Mouse (Mus musculus) embryo, embryonic 10.5 days (tissue): ENCODE measurements around the gene Dars.

Experiments
- DNase-seq: peaks from one replicate; pipeline ENCODE4 v3.0.0-alpha.2; 2015; ENCODE audit warnings: low spot score

Gene Dars

GRCm38 (mm10) chr1:128416584-128417532 lies at the start of gene Dars:
TSS of gene Dars (minus strand) at chr1:128417368.
- peak; percentile 94 for DNase-seq

DNA sequence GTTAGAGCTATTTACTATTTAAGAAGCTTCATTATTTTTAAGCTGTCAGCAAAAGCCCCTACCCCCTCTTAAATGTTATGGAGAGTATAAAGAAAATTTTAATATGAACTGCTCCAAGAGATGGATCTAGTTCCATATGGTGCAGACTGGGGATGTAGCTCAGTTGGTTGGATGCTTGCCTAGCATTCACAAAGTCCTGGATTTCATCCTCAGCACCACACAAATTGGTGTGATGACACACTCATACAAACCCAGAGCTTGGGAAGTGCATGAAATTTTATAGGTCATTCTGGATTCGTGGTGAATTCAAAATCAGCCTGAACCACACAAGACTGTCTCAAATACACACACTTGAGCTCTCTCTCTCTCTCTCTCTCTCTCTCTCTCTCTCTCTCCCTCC lies 49.7 kb upstream of the Dars start:
- no peak for DNase-seq

DNA sequence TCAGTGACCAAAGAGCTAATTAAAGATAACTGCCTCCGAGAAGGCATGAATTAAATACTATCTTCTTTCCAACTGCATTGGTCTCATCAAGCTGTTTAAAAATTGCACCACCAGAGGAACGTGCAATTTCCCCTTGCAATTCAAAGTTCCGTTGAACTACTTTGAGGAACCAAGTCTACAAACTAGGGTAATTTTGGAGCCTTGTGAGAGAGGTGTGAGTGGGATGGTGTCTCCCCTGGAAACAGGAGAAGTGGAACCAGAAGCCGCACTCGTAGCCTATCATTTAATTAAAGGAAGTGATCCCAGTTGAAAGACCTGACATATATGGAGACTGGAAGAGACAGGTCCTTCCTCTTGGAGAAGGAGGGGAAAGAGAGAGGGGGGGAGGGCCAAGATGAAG lies 46.3 kb upstream of the Dars start:
- no peak for DNase-seq

DNA sequence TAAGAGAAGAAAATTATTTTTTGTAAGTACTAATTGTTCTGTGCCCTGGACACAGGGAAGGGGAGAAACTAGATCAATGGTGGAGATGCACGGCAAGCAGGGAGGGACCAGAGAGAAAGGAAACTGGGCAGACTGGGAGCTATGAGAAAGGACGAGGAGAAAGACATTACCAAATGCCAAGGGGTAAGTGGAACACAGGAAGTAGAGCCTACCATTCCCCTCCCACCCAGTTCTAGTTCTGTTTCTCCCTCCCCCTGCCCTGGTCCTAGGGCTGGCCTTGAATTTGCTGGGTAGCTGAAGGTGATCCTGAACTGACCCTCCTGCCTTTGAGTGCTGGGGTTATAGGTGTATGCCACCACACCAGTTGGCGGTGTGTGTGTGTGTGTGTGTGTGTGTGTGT lies 45.2 kb upstream of the Dars start:
- DNase-seq, result no peak

DNA sequence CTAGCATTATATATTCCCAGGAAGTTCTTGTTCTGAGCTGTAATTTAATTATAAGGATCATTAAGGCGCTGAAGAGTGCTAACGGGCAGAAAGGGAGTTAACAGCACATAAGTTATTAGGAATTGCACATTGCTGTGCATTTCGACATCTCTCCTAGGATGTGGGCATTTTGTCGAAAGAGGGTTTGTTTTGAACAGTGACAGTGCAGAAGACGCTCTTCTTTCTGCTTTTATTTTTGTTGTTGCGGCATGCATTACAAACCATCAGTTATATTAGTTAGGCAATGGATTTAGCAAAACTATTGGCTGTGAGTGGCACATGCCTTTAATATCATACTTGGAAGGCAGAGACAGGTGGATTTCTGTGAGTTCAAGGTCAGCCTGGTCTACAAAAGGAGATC lies 43.6 kb upstream of the Dars start:
- no peak for DNase-seq

- no peak for DNase-seq
These were observed 42.3 kb upstream of the Dars start for GRCm38 (mm10) chr1:128459439-128459838.

GRCm38 (mm10) chr1:128459011-128459410 lies 41.8 kb upstream of the Dars start:
- DNase-seq, result no peak

DNA sequence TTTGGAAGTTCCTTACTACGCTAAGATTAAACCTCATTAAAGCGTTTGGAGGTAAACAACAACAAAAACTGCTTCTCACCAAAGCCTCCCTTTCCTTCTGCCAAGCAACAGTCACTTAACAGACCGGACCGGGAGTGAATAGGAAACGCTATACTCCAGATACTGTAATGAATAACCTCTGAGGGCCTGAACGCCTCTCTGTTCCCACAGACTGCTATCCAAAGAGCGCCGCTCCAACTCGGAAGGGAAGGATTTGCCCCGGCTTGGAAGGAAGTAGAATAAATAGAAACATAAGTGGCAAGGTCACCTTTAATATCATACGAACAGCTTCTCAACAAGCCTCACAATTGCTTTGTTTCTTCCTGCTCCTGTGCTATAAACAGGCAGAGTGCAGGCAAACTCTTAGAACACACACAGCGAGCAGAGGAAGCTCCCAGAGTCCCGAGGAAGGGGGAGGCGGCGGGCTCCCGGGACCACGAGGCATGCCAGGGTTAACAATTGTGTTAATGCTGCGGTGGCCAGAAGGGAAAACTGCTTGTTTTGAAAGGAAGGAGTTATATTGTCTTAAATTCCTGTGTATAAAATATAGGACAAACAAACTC lies 39.8 kb upstream of the Dars start:
- peak; percentile 35 for DNase-seq

DNA sequence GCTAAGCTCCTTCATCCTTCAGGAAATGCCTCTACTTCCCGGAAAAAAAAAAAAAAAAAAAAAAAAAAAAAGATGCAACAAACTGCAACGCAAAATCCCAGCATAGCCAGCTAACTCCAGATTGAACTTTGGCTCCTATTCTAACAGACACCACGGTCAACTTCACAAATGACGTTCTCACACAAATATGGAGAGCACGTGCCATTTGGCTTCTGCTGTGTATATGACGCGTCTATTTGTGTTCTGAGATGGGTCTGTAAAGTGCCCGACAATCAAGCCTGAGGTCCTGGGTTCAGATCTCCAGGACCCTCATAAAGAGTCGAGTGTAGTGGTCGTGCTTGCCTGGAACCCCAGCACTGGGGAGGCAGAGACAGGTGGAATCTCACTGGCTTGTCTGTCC lies 39.1 kb upstream of the Dars start:
- DNase-seq, result no peak

GRCm38 (mm10) chr1:128452210-128452609 lies 35.0 kb upstream of the Dars start:
- DNase-seq, result no peak

DNA sequence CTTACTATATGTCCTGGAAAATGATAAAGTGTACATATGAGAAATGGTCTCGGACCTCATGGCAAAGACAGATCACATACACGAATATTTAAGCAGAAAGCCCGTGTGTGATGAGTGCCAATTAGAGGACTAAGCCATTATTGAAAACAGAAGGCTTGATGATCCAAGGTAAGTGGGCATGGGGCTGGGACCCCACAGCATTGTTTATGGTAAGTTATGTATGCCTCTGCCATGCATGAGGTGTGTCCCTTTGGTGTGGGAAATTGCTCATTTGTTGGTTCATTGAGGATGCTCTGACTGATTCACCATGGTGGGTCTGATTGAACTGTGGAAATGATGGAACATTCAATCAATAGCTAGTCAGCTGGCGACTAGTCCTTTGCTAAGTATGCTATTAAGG lies 34.0 kb upstream of the Dars start:
- no peak for DNase-seq

GRCm38 (mm10) chr1:128447206-128447902 lies 30.2 kb upstream of the Dars start:
- DNase-seq, result no peak

GRCm38 (mm10) chr1:128443890-128444839 lies 27.0 kb upstream of the Dars start:
- peak; percentile 32 for DNase-seq

- DNase-seq, result peak; percentile 25
These were observed 23.9 kb upstream of the Dars start for GRCm38 (mm10) chr1:128441129-128441473.

GRCm38 (mm10) chr1:128440386-128441128 lies 23.4 kb upstream of the Dars start:
- peak; percentile 50 for DNase-seq

DNA sequence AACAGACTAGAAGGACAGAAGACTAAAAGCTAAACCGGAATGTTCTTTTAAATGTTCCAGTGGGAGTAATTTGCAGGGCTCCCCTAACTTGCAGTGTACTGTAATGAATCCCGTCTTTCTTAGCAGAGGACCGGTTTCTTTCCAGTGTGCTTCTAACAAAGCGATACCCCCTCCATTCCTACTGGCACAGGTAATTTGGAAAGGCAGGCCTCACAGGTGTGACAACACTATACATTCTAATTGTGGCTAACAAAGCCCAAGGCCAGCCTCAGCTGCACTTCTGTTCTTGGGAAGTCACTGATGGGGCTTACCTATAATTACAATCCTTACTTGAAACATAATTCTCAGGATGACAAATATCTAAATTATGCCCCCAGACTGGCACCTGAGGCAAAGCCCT lies 22.4 kb upstream of the Dars start:
- no peak for DNase-seq

- DNase-seq, result no peak
These were observed 21.4 kb upstream of the Dars start for GRCm38 (mm10) chr1:128438526-128438925.

DNA sequence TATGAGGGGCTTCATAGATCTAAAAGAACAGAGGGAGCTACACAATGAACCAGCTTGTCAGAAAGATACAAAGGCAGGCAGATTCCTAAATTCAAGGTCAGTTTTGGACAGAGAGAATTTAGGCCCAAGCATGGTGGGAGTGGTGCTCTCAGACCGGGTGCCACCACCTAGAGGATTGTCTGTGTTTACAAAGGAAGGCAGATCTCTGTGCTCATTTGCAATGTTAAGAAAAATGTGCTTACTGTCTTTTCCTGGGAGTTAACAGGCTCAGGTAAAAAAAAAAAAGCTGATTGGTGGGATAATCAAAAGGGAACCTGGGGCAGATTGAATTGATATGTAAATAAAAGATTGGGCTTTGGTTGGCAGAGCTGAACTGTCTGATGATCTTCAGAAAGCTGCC lies 20.1 kb upstream of the Dars start:
- no peak for DNase-seq

DNA sequence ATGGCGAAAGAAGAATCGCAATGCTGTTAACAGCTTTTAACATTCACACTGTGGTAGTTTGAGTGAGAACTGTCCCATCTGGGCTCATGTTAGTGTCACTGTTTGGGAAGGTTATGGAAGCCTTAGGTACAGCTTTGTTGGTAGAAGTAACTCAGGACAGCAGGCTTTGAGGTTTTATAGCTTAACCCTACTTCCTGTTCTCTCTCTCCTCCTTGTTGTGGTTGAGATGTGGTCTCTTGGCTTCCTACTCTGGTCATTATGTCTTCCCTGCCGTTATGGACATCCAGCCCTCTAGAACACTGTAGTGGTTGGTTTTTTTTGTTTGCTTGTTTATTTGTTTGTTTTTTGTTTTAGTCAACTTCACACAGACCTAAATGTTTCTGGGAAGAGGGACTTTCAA lies 18.8 kb upstream of the Dars start:
- no peak for DNase-seq

DNA sequence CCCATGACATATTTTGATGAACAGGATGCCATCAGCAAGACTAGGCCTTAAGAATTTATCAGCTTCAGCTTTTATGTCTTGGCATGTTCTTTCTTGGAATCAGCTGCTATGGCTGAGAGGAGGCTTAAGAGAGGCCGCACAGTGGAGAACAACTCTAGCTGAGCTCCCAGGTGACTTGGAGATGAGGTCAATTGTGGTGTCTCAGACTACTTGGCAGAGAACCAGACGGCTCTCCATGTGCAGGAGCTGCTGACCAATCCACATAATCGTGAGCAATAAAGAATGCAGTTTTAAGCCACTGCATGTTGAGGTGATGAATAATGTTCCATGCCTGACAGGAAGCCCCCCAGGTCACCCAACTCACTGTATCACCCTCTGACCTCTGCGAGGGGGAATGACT lies 18.4 kb upstream of the Dars start:
- no peak for DNase-seq

DNA sequence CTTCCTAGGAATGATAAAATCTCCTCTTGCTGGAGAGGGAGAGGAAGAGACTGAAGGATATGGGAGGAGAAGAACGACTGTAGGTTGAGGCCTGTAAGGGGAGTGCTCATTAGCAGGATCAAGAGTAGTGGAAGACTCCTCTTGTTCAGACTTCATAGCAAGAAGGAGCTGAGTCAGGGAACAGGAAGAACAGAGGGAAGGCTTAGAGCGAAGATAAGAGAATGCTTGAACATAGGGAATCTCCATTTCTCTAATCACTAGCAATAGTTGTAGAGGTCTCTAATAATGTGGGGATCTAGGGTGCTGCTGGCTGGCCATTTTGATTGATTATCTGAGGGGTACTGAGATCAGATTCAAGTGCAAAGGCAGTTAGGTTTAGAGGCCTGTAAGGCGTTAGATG lies 7.8 kb upstream of the Dars start:
- no peak for DNase-seq
